Mouse (Mus musculus) lung, embryonic 14.5 days (tissue): ENCODE results near the gene Paox. TPM values are rescaled to one million over a fixed set of nuclear protein-coding genes. Genes with fewer than 3 reads are reported as not detected.

ENCODE experiments used
- ATAC-seq: fragments of 200-750 bp; cut with Nextera tagmentation; 2 replicates; pipeline ENCODE4 v1.8.0; 2017; ENCODE audit warnings: mild to moderate bottlenecking, moderate TSS enrichment, moderate library complexity; ENCODE audit not compliant: insufficient read depth
- DNase-seq: peaks from one replicate; pipeline ENCODE4 v3.0.0-alpha.2; 2015
- H3K27ac ChIP-seq: fragments of 300-500 bp; sonication (generic); 2 replicates; pipeline ENCODE4 v1.5.1; 2014; ENCODE audit warnings: low read depth, mild to moderate bottlenecking, moderate library complexity
- H3K27me3 ChIP-seq: fragments of 300-500 bp; sonication (generic); 2 replicates; pipeline ENCODE4 v1.6.1; 2014; ENCODE audit warnings: low read length, control low read depth; ENCODE audit not compliant: insufficient read depth
- H3K36me3 ChIP-seq: fragments of 300-500 bp; sonication (generic); 2 replicates; pipeline ENCODE4 v1.6.1; 2014; ENCODE audit warnings: control low read depth; ENCODE audit not compliant: insufficient read depth
- H3K4me1 ChIP-seq: fragments of 300-500 bp; sonication (generic); 2 replicates; pipeline ENCODE4 v1.6.1; 2014; ENCODE audit warnings: antibody characterized with exemption, control low read depth; ENCODE audit not compliant: insufficient read depth
- H3K4me2 ChIP-seq: fragments of 300-500 bp; sonication (generic); 2 replicates; pipeline ENCODE4 v1.6.1; 2014; ENCODE audit warnings: mild to moderate bottlenecking
- H3K4me3 ChIP-seq: fragments of 300-500 bp; sonication (generic); 2 replicates; pipeline ENCODE4 v1.5.1; 2014; ENCODE audit warnings: low read depth, low read length
- H3K9ac ChIP-seq: fragments of 300-500 bp; sonication (generic); 2 replicates; pipeline ENCODE4 v1.6.1; 2014
- H3K9me3 ChIP-seq: fragments of 300-500 bp; sonication (generic); 2 replicates; pipeline ENCODE4 v1.6.1; 2016; ENCODE audit warnings: low read depth, low read length, control low read depth
- CTCF ChIP-seq: IDR thresholded peaks from 2 replicates; pipeline ENCODE4 v1.5.1; 2016; ENCODE audit warnings: antibody characterized with exemption, low read depth
- WGBS: fragments of 180-500 bp; shearing (Covaris S2); extraction: QIAGEN DNeasy Blood & Tissue Kit; methylation state at CpG from one replicate; pipeline ENCODE4 v1.1.7; 2014; 5-methylcytosine and 5-hydroxymethylcytosine counted together
- polyA plus RNA-seq: library from polyadenylated mRNA; unstranded; fragments of >200 nt; fragmentation: Nextera tagmentation; extraction: Ambion mirVana; gene quantifications from 2 replicates; pipeline ENCODE4 v1.2.1, GENCODE M21; 2014

Gene Paox
- 21.3 and 24.8 TPM in 2 replicates for polyA plus RNA-seq

- H3K4me3 ChIP-seq = peak within 1 kb of the TSS; percentile 59
- DNase-seq = peak; percentile 85
- under 1% methylated on average over 23 of the region's 23 CpGs for WGBS
- no peak for TF ChIP-seq CTCF
- peak; percentile 86 for ATAC-seq
- peaks cover 20% of the 10 kb centered on the region for H3K36me3 ChIP-seq
- H3K9me3 ChIP-seq = no peaks in the 10 kb centered on the region
- H3K27me3 ChIP-seq = no peaks in the 10 kb centered on the region
- H3K4me1 ChIP-seq = 0 out of 2 replicates have a peak, but pooled peaks cover 3% of the 10 kb centered on the region
- peak within 1 kb of the TSS; percentile 93 for H3K4me2 ChIP-seq
- peak within 1 kb of the TSS; percentile 69 for H3K9ac ChIP-seq
- H3K27ac ChIP-seq = peak within 1 kb of the TSS; percentile 75
Observed at GRCm38 (mm10) chr7:140115583-140116328, at the start of gene Paox. Gene Paox (plus strand): TSS chr7:140115799.

- ATAC-seq (no peak), DNase-seq (no peak)
- WGBS = 55% methylated on average over 6 of the region's 6 CpGs
- no peak for TF ChIP-seq CTCF
- H3K9ac ChIP-seq = no peak overlapping the region
- no peak overlapping the region for H3K4me3 ChIP-seq
- H3K4me2 ChIP-seq = no peak overlapping the region
- H3K27me3 ChIP-seq = peaks cover 11% of the 10 kb centered on the region
- H3K27ac ChIP-seq = no peak overlapping the region
- H3K9me3 ChIP-seq = no peaks in the 10 kb centered on the region
- no peaks in the 10 kb centered on the region for H3K4me1 ChIP-seq
- H3K36me3 ChIP-seq = no peaks in the 10 kb centered on the region
Observed at GRCm38 (mm10) chr7:140067397-140067796, 48.2 kb upstream of the Paox start.

- no peaks in the 10 kb centered on the region for H3K4me1 ChIP-seq
- WGBS = 34% methylated on average over 39 of the region's 39 CpGs
- ATAC-seq (peak; percentile 38; the same call in 1 of the 2 replicates), DNase-seq (no peak)
- H3K4me3 ChIP-seq = peak overlapping the region; percentile 27
- TF ChIP-seq CTCF = no peak
- H3K27ac ChIP-seq = no peak overlapping the region
- H3K4me2 ChIP-seq = peak overlapping the region; percentile 57
- no peaks in the 10 kb centered on the region for H3K27me3 ChIP-seq
- no peaks in the 10 kb centered on the region for H3K36me3 ChIP-seq
- H3K9ac ChIP-seq = peak overlapping the region; percentile 32; the same call in 1 of the 2 replicates
- no peaks in the 10 kb centered on the region for H3K9me3 ChIP-seq
Observed at GRCm38 (mm10) chr7:140070042-140070711, 45.4 kb upstream of the Paox start.

GRCm38 (mm10) chr7:140077698-140078097, 37.9 kb upstream of the Paox start:
- 74% methylated on average over 6 of the region's 6 CpGs for WGBS
- Histone ChIP-seq H3K4me2 (no peak overlapping the region), H3K4me1 (no peaks in the 10 kb centered on the region), H3K9me3 (no peaks in the 10 kb centered on the region), H3K4me3 (no peak overlapping the region), H3K36me3 (no peaks in the 10 kb centered on the region), H3K9ac (no peak overlapping the region), H3K27ac (no peak overlapping the region), H3K27me3 (peaks cover 26% of the 10 kb centered on the region)
- ATAC-seq (no peak), DNase-seq (no peak)
- TF ChIP-seq CTCF = no peak

DNA sequence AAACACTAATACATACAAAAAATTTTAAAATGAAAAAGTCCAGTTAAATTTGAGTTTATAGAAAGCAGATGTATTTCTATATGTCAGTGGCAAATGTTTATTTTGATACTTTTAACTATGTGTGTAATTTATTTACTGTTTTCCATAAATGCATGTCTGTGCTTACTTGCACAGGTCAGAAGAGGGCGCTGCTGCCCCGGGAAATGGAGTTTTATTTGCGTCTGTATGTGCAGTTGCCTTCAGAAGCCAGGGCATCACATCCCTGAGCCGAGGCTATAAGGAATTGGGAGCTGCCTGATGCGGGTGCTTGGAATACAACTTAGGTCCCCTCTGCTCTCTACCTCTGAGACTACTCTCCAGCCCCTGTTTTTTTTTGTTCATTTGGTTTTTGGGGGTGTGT, 36.9 kb upstream of the Paox start:
- H3K27me3 ChIP-seq = peaks cover 26% of the 10 kb centered on the region

DNA sequence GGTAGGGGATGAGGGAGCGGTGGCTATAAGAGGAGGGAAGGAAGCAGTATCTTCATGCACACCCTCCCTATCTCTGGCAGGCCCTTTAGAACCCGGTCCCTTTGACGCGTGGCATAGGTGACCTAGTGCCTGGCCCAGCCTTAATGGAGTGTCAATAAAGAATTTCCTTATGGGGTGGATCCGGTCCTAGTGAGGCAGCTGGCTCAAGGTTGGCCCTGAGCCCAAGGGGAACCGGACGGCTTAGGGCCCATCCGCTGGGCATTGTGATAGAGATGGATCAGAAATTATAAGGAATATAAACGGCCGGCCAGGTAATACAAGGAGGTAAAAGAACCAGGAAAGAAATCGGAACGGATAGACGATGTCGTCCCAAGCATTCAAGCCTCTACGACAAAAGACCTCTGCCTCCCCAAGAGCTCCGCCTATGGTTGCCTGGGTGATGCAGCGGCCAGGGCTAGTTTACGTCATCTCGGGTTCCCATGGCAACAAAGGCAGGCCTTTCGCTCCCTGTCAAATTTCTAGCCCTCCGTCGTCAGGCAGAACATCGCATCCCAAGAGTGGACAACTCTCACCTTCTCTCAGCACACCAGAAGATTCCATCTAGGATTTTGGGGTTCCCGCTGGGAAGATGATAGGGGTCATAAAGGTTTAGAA, 35.0 kb upstream of the Paox start:
- Histone ChIP-seq H3K27ac (no peak overlapping the region), H3K9ac (no peak overlapping the region), H3K4me2 (peak overlapping the region; percentile 54), H3K27me3 (peaks cover 26% of the 10 kb centered on the region), H3K36me3 (no peaks in the 10 kb centered on the region), H3K4me1 (no peaks in the 10 kb centered on the region), H3K9me3 (no peaks in the 10 kb centered on the region), H3K4me3 (peak overlapping the region; percentile 24)
- TF ChIP-seq CTCF = 0 out of 2 replicates have a peak, but pooled peaks have one; percentile 18
- ATAC-seq (peak; percentile 86), DNase-seq (peak; percentile 91)
- 3% methylated on average over 24 of the region's 24 CpGs for WGBS

More for the DNA sequence above, 36.9 kb upstream of the Paox start:
- Histone ChIP-seq H3K4me2 (no peak overlapping the region), H3K9me3 (no peaks in the 10 kb centered on the region), H3K9ac (no peak overlapping the region), H3K27ac (no peak overlapping the region), H3K4me3 (no peak overlapping the region), H3K4me1 (no peaks in the 10 kb centered on the region), H3K36me3 (no peaks in the 10 kb centered on the region)
- DNase-seq (peak; percentile 86), ATAC-seq (0 out of 2 replicates have a peak, but pooled peaks have one; percentile 1)
- peak; percentile 77 for TF ChIP-seq CTCF
- WGBS = 8% methylated on average over 5 of the region's 5 CpGs
